Mouse (Mus musculus) gastrocnemius, postnatal 25 days (tissue): Measurements from ENCODE around the gene Stx16. TPM values are rescaled to one million over a fixed set of nuclear protein-coding genes. Genes with fewer than 3 reads are reported as not detected.
A peak's percentile ranks its signal among the peaks of the same experiment; 100 is the strongest.

ENCODE experiments used
- DNase-seq: peaks from one replicate; pipeline ENCODE4 v3.0.0; 2022
- total RNA-seq, 2 experiments: library from RNA; stranded (reverse); gene quantifications; 1 replicate in 1 of 2; 2 replicates in 1 of 2; pipeline ENCODE4 v1.2.3; 2021

Stx16 gene
- total RNA-seq, 2 experiments from 2014 or later, result 22.1 to 22.9 TPM

DNA sequence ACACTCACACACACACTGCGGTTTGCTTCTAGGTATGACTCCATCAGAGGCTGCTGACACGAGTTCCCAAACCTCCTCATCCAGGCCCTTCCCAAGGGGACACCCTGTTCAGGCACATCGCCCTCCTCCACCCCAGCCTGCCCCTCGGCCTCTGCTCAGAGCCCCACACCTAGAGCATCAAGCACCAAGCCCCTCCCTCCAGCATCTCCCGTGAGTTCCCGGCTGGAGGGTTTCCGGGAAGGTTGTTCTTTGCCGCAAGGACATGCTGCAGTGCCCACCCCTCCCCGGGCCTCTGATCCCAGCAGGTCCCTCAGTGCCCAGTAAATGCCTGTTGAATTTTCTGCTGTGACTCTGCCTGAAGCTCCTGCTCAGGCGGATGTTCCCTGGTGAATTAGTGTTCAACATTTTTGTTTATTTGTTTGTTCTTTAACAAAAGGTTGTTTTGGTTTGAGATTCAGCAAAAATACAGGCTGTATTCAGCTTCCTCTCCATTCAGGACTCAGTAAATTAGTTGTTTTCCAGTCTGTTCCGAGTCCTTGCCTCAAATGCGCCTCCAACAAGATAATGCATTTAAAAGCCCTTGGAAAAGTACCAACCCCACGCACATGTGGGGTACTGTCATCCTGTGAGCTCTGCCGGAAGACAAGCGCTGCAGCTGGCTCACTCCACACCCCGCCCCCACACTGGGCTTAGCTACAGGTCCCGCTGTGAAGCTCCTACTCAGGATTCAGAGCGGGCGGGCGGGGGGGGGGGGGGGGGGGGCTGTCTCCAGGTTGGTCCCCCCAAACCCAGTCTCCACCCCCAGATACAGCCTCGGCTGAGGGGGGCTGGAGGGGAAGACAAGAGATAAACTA lies 50.6 kb downstream of the Stx16 start:
- peak; percentile 32 for DNase-seq

DNA sequence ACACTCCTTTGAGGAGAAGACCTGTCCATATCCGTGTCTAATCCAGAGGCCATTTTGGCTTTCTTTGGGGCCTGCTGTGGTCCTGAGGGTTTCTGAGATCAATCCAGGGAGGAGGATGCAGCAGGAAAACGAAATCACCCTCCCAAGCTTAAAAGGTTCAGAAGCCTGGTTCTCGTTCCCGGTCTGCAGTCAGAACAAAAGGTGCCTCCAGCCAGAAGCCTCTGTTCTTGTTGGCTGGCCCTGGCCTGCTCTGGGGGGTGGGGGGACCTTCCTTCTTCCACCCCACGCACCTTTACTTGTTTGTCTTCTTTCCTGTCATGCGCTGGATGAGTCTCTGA lies 51.2 kb downstream of the Stx16 start:
- no peak for DNase-seq

DNA sequence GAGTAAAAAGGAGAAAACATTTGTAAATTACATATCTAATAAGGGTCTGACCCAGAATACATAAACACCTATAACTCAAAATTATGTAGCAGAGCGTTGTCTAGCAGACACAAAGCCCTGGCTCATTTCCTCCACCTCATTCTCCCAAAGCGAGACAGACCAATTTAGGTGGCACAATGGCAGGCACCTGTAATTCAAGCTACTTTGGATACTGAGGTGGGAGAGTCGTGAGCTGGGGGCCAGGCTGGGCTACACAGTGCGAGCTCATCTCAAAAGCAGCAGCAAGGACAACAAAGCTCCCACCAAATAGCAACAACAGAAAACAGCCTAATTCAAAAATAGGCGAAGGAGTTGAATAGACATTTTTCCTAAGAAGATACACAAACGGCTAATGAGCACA lies 52.8 kb downstream of the Stx16 start:
- DNase-seq, result no peak

DNA sequence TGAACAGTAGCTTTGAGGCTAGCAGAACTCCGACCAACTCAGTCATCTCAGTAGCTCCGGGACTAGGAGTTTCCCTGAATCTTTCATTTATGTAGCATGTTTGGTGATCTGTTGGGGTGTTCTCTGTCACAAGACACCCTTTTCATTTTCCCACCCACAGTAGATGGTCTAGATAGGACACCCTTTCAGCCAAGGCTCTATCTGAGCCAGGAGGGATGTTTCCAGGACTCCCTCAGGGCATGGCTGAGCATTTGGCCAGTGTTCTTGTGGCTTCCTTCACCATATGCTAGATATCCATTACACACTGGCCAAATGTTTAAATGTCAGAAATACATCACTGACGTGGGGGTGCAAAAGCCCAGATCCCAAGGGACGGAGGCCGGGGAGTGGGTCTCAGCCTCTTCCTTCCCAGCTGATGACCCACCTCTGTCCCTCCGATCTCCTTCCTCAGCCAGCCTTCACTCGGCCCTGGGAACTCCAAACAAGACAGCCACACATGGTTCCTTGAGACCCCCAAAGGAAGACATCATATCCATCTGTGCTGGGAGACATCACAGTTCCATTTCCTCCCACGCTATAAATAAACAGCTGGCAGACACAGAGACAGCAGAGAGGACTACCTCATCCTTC lies 54.5 kb downstream of the Stx16 start:
- DNase-seq, result no peak

DNA sequence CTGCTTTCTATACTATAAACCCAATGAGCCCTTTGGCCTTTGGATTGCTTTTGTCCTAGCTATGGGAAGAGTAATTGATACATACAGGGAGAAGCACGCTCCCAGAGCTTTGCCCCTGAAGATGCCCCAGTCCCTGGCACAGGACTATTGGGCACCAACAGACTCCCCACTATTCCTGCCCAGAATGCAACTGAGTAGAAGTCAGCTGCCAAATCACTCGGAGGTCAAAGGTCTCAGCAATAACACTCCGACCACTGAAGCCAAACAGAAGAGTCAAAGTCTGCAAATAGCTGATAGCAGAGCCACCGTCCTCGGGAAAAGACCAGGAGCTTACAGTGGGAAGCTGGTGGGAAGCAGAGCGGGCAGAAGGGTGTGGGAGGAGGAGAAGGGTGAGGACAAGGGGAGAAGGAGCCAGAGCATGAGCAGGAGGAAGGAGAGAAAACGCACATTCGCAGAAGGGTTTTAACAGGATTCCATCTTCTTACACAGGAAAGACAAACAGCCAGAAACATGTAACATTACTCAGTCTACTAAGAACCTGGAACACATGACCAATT lies 56.4 kb downstream of the Stx16 start:
- DNase-seq, result no peak

Other genes starting within 250 kb of the Stx16 start
- gene Npepl1, start 34.0 kb downstream of the Stx16 start, total RNA-seq, result 10 to 100 TPM; 52.0 to 58.8 TPM
- gene Gnas, start 208.0 kb downstream of the Stx16 start, total RNA-seq, result 1,000 to 10,000 TPM; 1,372 to 1,510 TPM